Mouse (Mus musculus): ENCODE measurements around the gene Gm21887. TPM values are rescaled to one million over a fixed set of nuclear protein-coding genes. Genes with fewer than 3 reads are reported as not detected.
"Not testable (repeated sequence)": the region's sequence is repeated elsewhere in the genome, so short reads cannot be mapped to it uniquely, and the experiment has no call there.

Gm21887 gene
- polyA plus RNA-seq, 1 experiment from 2014 or later, result 175 TPM

- Histone ChIP-seq H3K9me3 (ENCODE audit: control insufficient read depth, low read length) (peaks cover 14% of the 10 kb centered on the region), H3K36me3 (ENCODE audit: control insufficient read depth, insufficient read depth, low read length) (peaks cover 15% of the 10 kb centered on the region)
- not testable (repeated sequence) for H3K27me3 ChIP-seq (ENCODE audit: control insufficient read depth, insufficient read depth, low read length); H3K9ac ChIP-seq (ENCODE audit: low read depth, low read length); H3K4me3 ChIP-seq (ENCODE audit: low read depth, low read length); H3K4me2 ChIP-seq (replicated peaks; ENCODE audit: low read depth, low read length); H3K27ac ChIP-seq (ENCODE audit: low read depth, low read length); ATAC-seq (ENCODE audit: low FRiP score); H3K4me1 ChIP-seq (replicated peaks; ENCODE audit: control insufficient read depth, insufficient read depth, low read length)
- DNase-seq (ENCODE audit: low spot score), result peak; percentile 25
- WGBS, result 78% methylated on average over 12 of the region's 12 CpGs
Observed at GRCm38 (mm10) chrX:170021205-170021604, 11.7 kb downstream of the Gm21887 start.

GRCm38 (mm10) chrX:170021750-170022461 lies 12.4 kb downstream of the Gm21887 start:
- not testable (repeated sequence) for H3K4me2 ChIP-seq (replicated peaks; ENCODE audit: low read depth, low read length); H3K27me3 ChIP-seq (ENCODE audit: control insufficient read depth, insufficient read depth, low read length); H3K9ac ChIP-seq (ENCODE audit: low read depth, low read length); ATAC-seq (ENCODE audit: low FRiP score); H3K4me3 ChIP-seq (ENCODE audit: low read depth, low read length); H3K4me1 ChIP-seq (replicated peaks; ENCODE audit: control insufficient read depth, insufficient read depth, low read length); H3K27ac ChIP-seq (ENCODE audit: low read depth, low read length)
- peak; percentile 85 for DNase-seq (ENCODE audit: low spot score)
- 53% methylated on average over 15 of the region's 15 CpGs for WGBS
- Histone ChIP-seq H3K9me3 (ENCODE audit: control insufficient read depth, low read length) (peaks cover 14% of the 10 kb centered on the region), H3K36me3 (ENCODE audit: control insufficient read depth, insufficient read depth, low read length) (peaks cover 15% of the 10 kb centered on the region)

Other genes with a start within 250 kb of the Gm21887 start
- gene 4933400A11Rik, start 230.0 kb upstream of the Gm21887 start, polyA plus RNA-seq (2014; fragmentation: Nextera tagmentation; extraction: Ambion mirVana), result 0.20 and 0.28 TPM in 2 replicates

Data from hindbrain, embryonic 11.5 days (tissue).